Mouse (Mus musculus) thymus, adult 2 months (tissue): ENCODE results near the gene Lmx1a. TPM values are rescaled to one million over a fixed set of nuclear protein-coding genes. Genes with fewer than 3 reads are reported as not detected.

Experiments
- DNase-seq: peaks from one replicate; pipeline ENCODE4 v3.0.0; 2021
- H3K27ac ChIP-seq: fragments of 200-500 bp; 2 replicates; pipeline ENCODE4 v1.5.1; 2012; ENCODE audit warnings: low read length, control low read depth; ENCODE audit not compliant: control insufficient read depth, insufficient read depth
- H3K27me3 ChIP-seq: fragments of 200-500 bp; 2 replicates; pipeline ENCODE4 v1.6.1; 2012; ENCODE audit warnings: mild to moderate bottlenecking, low read length, moderate library complexity, mixed read lengths; ENCODE audit not compliant: control insufficient read depth, insufficient read depth
- H3K36me3 ChIP-seq: fragments of 200-500 bp; 2 replicates; pipeline ENCODE4 v1.6.1; 2012; ENCODE audit warnings: mild to moderate bottlenecking, low read length, moderate library complexity; ENCODE audit not compliant: control insufficient read depth, insufficient read depth
- H3K4me1 ChIP-seq: fragments of 200-500 bp; replicated peaks from 2 replicates; pipeline ENCODE4 v1.6.1; 2012; ENCODE audit warnings: low read length; ENCODE audit not compliant: control insufficient read depth, insufficient read depth
- H3K4me3 ChIP-seq: fragments of 200-500 bp; 2 replicates; pipeline ENCODE4 v1.5.1; 2012; ENCODE audit warnings: mild to moderate bottlenecking, low read length, control low read depth, moderate library complexity; ENCODE audit not compliant: control insufficient read depth, insufficient read depth
- CTCF ChIP-seq: fragments of 200-500 bp; IDR thresholded peaks from 2 replicates; pipeline ENCODE4 v1.5.1; 2012; ENCODE audit warnings: mild to moderate bottlenecking, control low read depth, low read length, moderate library complexity, borderline replicate concordance; ENCODE audit not compliant: control insufficient read depth, poor library complexity, insufficient read depth; ENCODE audit errors: extremely low read depth
- POLR2A ChIP-seq: fragments of 200-500 bp; IDR thresholded peaks from 2 replicates; pipeline ENCODE4 v1.6.1; 2012; ENCODE audit warnings: mild to moderate bottlenecking, low read length, control low read depth, moderate library complexity; ENCODE audit not compliant: control insufficient read depth, poor library complexity, insufficient read depth; ENCODE audit errors: extremely low read depth
- WGBS: fragments of 180-500 bp; shearing (Covaris S2); methylation state at CpG from one replicate; pipeline ENCODE4 v1.1.7; 2018; 5-methylcytosine and 5-hydroxymethylcytosine counted together
- polyA plus RNA-seq: library from polyadenylated mRNA; depleted of rRNA; stranded (reverse); fragments of >200 nt; gene quantifications from 2 replicates; pipeline ENCODE4 v1.2.3, GENCODE M21; 2012

Gene Lmx1a
- polyA plus RNA-seq, 1 experiment: 0.13 TPM

- H3K27ac ChIP-seq: no peak overlapping the region
- no peak for DNase-seq
- no peak overlapping the region for H3K4me3 ChIP-seq
- no peaks in the 10 kb centered on the region for H3K36me3 ChIP-seq
- TF ChIP-seq CTCF: no peak
- no peak for TF ChIP-seq POLR2A
- H3K4me1 ChIP-seq: 0 out of 2 replicates have a peak, but pooled peaks cover 3% of the 10 kb centered on the region
- peaks cover 20% of the 10 kb centered on the region for H3K27me3 ChIP-seq
- WGBS: 11% methylated on average over 7 of the region's 7 CpGs
Measured at GRCm38 (mm10) chr1:167692683-167693045, 3.6 kb downstream of the Lmx1a start.

- H3K4me3 ChIP-seq: no peak overlapping the region
- peaks cover 17% of the 10 kb centered on the region for H3K27me3 ChIP-seq
- 9% methylated on average over 9 of the region's 9 CpGs for WGBS
- no peak for DNase-seq
- H3K36me3 ChIP-seq: no peaks in the 10 kb centered on the region
- TF ChIP-seq CTCF (no peak), POLR2A (no peak)
- 0 out of 2 replicates have a peak, but pooled peaks cover 1% of the 10 kb centered on the region for H3K4me1 ChIP-seq
- no peak overlapping the region for H3K27ac ChIP-seq
Measured at GRCm38 (mm10) chr1:167693499-167694240, 4.6 kb downstream of the Lmx1a start.

- peaks cover 12% of the 10 kb centered on the region for H3K27me3 ChIP-seq
- no peaks in the 10 kb centered on the region for H3K36me3 ChIP-seq
- H3K4me1 ChIP-seq: no peaks in the 10 kb centered on the region
- 35% methylated on average over 3 of the region's 3 CpGs for WGBS
- H3K4me3 ChIP-seq: no peak overlapping the region
- DNase-seq: no peak
- H3K27ac ChIP-seq: no peak overlapping the region
- TF ChIP-seq POLR2A: no peak
- no peak for TF ChIP-seq CTCF
Measured at GRCm38 (mm10) chr1:167694731-167695130, 5.7 kb downstream of the Lmx1a start.

- peaks cover 6% of the 10 kb centered on the region; the same call in 1 of the 2 replicates for H3K27me3 ChIP-seq
Measured at GRCm38 (mm10) chr1:167695910-167696459, 6.9 kb downstream of the Lmx1a start.

GRCm38 (mm10) chr1:167699706-167700105, 10.7 kb downstream of the Lmx1a start:
- H3K27ac ChIP-seq: no peak overlapping the region
- no peak for DNase-seq
- no peak overlapping the region for H3K4me3 ChIP-seq
- no peaks in the 10 kb centered on the region for H3K27me3 ChIP-seq
- TF ChIP-seq CTCF (no peak), POLR2A (no peak)
- H3K36me3 ChIP-seq: no peaks in the 10 kb centered on the region
- no peaks in the 10 kb centered on the region for H3K4me1 ChIP-seq
- 64% methylated on average over 6 of the region's 6 CpGs for WGBS

More at GRCm38 (mm10) chr1:167695910-167696459, 6.9 kb downstream of the Lmx1a start:
- no peaks in the 10 kb centered on the region for H3K36me3 ChIP-seq
- TF ChIP-seq CTCF (no peak), POLR2A (no peak)
- no peak overlapping the region for H3K4me3 ChIP-seq
- no peak for DNase-seq
- no peaks in the 10 kb centered on the region for H3K4me1 ChIP-seq
- WGBS: 52% methylated on average over 11 of the region's 11 CpGs
- no peak overlapping the region for H3K27ac ChIP-seq

- Histone ChIP-seq H3K36me3 (no peaks in the 10 kb centered on the region), H3K27ac (no peak overlapping the region), H3K4me3 (no peak overlapping the region), H3K4me1 (no peaks in the 10 kb centered on the region), H3K27me3 (no peaks in the 10 kb centered on the region)
- no peak for TF ChIP-seq POLR2A
- no peak for TF ChIP-seq CTCF
- DNase-seq: no peak
- WGBS: 49% methylated on average over 7 of the region's 7 CpGs
Measured at GRCm38 (mm10) chr1:167700221-167700620, 11.2 kb downstream of the Lmx1a start.

- no peaks in the 10 kb centered on the region for H3K27me3 ChIP-seq
- 82% methylated on average over 7 of the region's 7 CpGs for WGBS
- DNase-seq: no peak
- no peaks in the 10 kb centered on the region for H3K4me1 ChIP-seq
- no peak for TF ChIP-seq POLR2A
- TF ChIP-seq CTCF: no peak
- H3K27ac ChIP-seq: no peak overlapping the region
- H3K4me3 ChIP-seq: no peak overlapping the region
- H3K36me3 ChIP-seq: no peaks in the 10 kb centered on the region
Measured at GRCm38 (mm10) chr1:167705527-167705926, 16.5 kb downstream of the Lmx1a start.
